ENCODE assay signal across 9 mouse cellular contexts in genomic region chr9:64862687-64863086, GRCm38 (mm10). TPM values are rescaled to one million over a fixed set of nuclear protein-coding genes. Genes with fewer than 3 reads are reported as not detected.
A peak's percentile ranks its signal among the peaks of the same experiment; 100 is the strongest.
DNase-seq lines count a peak whose midpoint lies in the region; ATAC-seq and TF ChIP-seq lines count a peak whose summit lies in the region.
"Had no signal": no experiment of that assay in that cellular context is flagged by ENCODE, and none has a peak within 500 bp of the region (broad histone marks: within the 10 kb centered on the region; RNA-seq: fewer than 3 reads in every experiment).

No protein-coding gene starts in this region.

- no peak overlapping the region for H3K4me3 ChIP-seq in lung, embryonic 14.5 days (ENCODE audit: low read depth, low read length)
- H3K4me3 ChIP-seq: embryonic facial prominence, embryonic 15.5 days had no signal

- DNase-seq in lung, embryonic 14.5 days: peak; percentile 30
- DNase-seq in lung, postnatal 10 days: no peak
- DNase-seq in ES-CJ7 (ENCODE audit: low read depth, low spot score): peak; percentile 48
- DNase-seq in brain, adult 2 months (ENCODE audit: low read depth, low spot score): peak; percentile 29
- no peak for DNase-seq in urinary bladder, postnatal 4 days (ENCODE audit: low spot score in 2 of 2)
- no peak for DNase-seq in ovary, postnatal 10 days (ENCODE audit: low spot score)
- DNase-seq: gastrocnemius, postnatal 36 days had no signal

- no peak overlapping the region for H3K27ac ChIP-seq in lung, embryonic 14.5 days (ENCODE audit: low read depth)
- H3K27ac ChIP-seq: embryonic facial prominence, embryonic 15.5 days had no signal

- WGBS in lung, embryonic 14.5 days: 79% methylated on average over 2 of the region's 2 CpGs

- TF ChIP-seq CTCF in lung, embryonic 14.5 days (IDR thresholded peaks at IDR 0.05; ENCODE audit: low read depth): peak; percentile 38

- no peak for ATAC-seq in lung, embryonic 14.5 days (ENCODE audit: insufficient read depth)
- 0 out of 2 replicates have a peak, but pooled peaks have one; percentile 39 for ATAC-seq in neutrophil, adult 5-6 weeks (ENCODE audit: extremely low read depth, insufficient number of reproducible peaks, low FRiP score, poor library complexity, severe bottlenecking)

- H3K9ac ChIP-seq in lung, embryonic 14.5 days: no peak overlapping the region
- H3K9ac ChIP-seq: embryonic facial prominence, embryonic 15.5 days had no signal

- H3K36me3 ChIP-seq in lung, embryonic 14.5 days (ENCODE audit: insufficient read depth): peaks cover 9% of the 10 kb centered on the region; the same call in 1 of the 2 replicates

- no peaks in the 10 kb centered on the region for H3K27me3 ChIP-seq in lung, embryonic 14.5 days (ENCODE audit: insufficient read depth, low read length)
- H3K27me3 ChIP-seq: embryonic facial prominence, embryonic 15.5 days had no signal

- no peaks in the 10 kb centered on the region for H3K4me1 ChIP-seq in lung, embryonic 14.5 days (ENCODE audit: insufficient read depth)
- H3K4me1 ChIP-seq: embryonic facial prominence, embryonic 15.5 days had no signal

- no peaks in the 10 kb centered on the region for H3K9me3 ChIP-seq in lung, embryonic 14.5 days (ENCODE audit: low read depth, low read length)
- H3K9me3 ChIP-seq: embryonic facial prominence, embryonic 15.5 days had no signal

- no peak overlapping the region for H3K4me2 ChIP-seq in lung, embryonic 14.5 days
- H3K4me2 ChIP-seq: embryonic facial prominence, embryonic 15.5 days had no signal

RNA-seq across cellular contexts. Expression of gene Dennd4a, which starts 51.5 kb away (rescaled TPM):
- 9.8 and 10.9 TPM in 2 replicates for polyA plus RNA-seq in lung, embryonic 14.5 days (2014; fragmentation: Nextera tagmentation; extraction: Ambion mirVana)
- total RNA-seq in neutrophil, adult 5-6 weeks (2017): 400 and 432 TPM in 2 replicates

Comparison
In these comparisons a context has a peak if more than half of its experiments do, and no peak if none do; other contexts are left out.
1. DNase-seq: peak in lung, embryonic 14.5 days (single experiment), ES-CJ7 (single experiment) and brain, adult 2 months (single experiment); none in lung, postnatal 10 days (single experiment), urinary bladder, postnatal 4 days (0 of 2) and ovary, postnatal 10 days (single experiment).